Mouse (Mus musculus): ENCODE measurements around the gene Gpr135.

GRCm38 (mm10) chr12:72031171-72031570 is 39.8 kb downstream of the Gpr135 start:
- TF ChIP-seq CTCF (IDR thresholded peaks at IDR 0.05): no peak
- TF ChIP-seq EP300 (IDR thresholded peaks at IDR 0.05): no peak

All from lung, postnatal 0 days (tissue).